Mouse (Mus musculus): ENCODE results near the gene Itgb7. TPM values are rescaled to one million over a fixed set of nuclear protein-coding genes. Genes with fewer than 3 reads are reported as not detected.

Gene Itgb7
- polyA plus RNA-seq, 1 experiment from 2014 or later = 2.0 TPM

- ATAC-seq = no peak
- Histone ChIP-seq H3K4me1 (ENCODE audit: control insufficient read depth, insufficient read depth, low read depth, low read length) (no peaks in the 10 kb centered on the region), H3K27ac (ENCODE audit: low read depth, low read length) (no peak overlapping the region), H3K27me3 (replicated peaks; ENCODE audit: control insufficient read depth, insufficient read depth, low read length) (no peaks in the 10 kb centered on the region), H3K9me3 (ENCODE audit: control insufficient read depth, low read length) (no peaks in the 10 kb centered on the region), H3K4me3 (ENCODE audit: low read length) (no peak overlapping the region), H3K4me2 (ENCODE audit: low read length) (no peak overlapping the region), H3K9ac (ENCODE audit: low read depth, low read length) (no peak overlapping the region; the same call in 1 of the 2 replicates), H3K36me3 (ENCODE audit: control insufficient read depth, insufficient read depth, low read length) (no peaks in the 10 kb centered on the region)
- 71% methylated on average over 5 of the region's 5 CpGs for WGBS
Observed at GRCm38 (mm10) chr15:102192820-102193386, 38.8 kb downstream of the Itgb7 start.

- Histone ChIP-seq H3K4me3 (ENCODE audit: low read length) (no peak overlapping the region), H3K9ac (ENCODE audit: low read depth, low read length) (no peak overlapping the region), H3K36me3 (ENCODE audit: control insufficient read depth, insufficient read depth, low read length) (no peaks in the 10 kb centered on the region), H3K27me3 (replicated peaks; ENCODE audit: control insufficient read depth, insufficient read depth, low read length) (no peaks in the 10 kb centered on the region), H3K9me3 (ENCODE audit: control insufficient read depth, low read length) (no peaks in the 10 kb centered on the region), H3K4me2 (ENCODE audit: low read length) (no peak overlapping the region), H3K27ac (ENCODE audit: low read depth, low read length) (no peak overlapping the region), H3K4me1 (ENCODE audit: control insufficient read depth, insufficient read depth, low read depth, low read length) (no peaks in the 10 kb centered on the region)
- no peak for ATAC-seq
- WGBS = 73% methylated on average over 7 of the region's 7 CpGs
Observed at GRCm38 (mm10) chr15:102192271-102192812, 39.4 kb downstream of the Itgb7 start.

GRCm38 (mm10) chr15:102191699-102192098 lies 40.0 kb downstream of the Itgb7 start:
- no peak overlapping the region for H3K27ac ChIP-seq (ENCODE audit: low read depth, low read length)
- H3K9ac ChIP-seq (ENCODE audit: low read depth, low read length) = no peak overlapping the region
- H3K9me3 ChIP-seq (ENCODE audit: control insufficient read depth, low read length) = no peaks in the 10 kb centered on the region
- no peaks in the 10 kb centered on the region for H3K36me3 ChIP-seq (ENCODE audit: control insufficient read depth, insufficient read depth, low read length)
- H3K4me3 ChIP-seq (ENCODE audit: low read length) = no peak overlapping the region
- no peaks in the 10 kb centered on the region for H3K4me1 ChIP-seq (ENCODE audit: control insufficient read depth, insufficient read depth, low read depth, low read length)
- no peak overlapping the region for H3K4me2 ChIP-seq (ENCODE audit: low read length)
- H3K27me3 ChIP-seq (replicated peaks; ENCODE audit: control insufficient read depth, insufficient read depth, low read length) = no peaks in the 10 kb centered on the region
- 83% methylated on average over 7 of the region's 7 CpGs for WGBS
- no peak for ATAC-seq

- Histone ChIP-seq H3K36me3 (ENCODE audit: control insufficient read depth, insufficient read depth, low read length) (peaks cover 6% of the 10 kb centered on the region), H3K4me1 (ENCODE audit: control insufficient read depth, insufficient read depth, low read depth, low read length) (no peaks in the 10 kb centered on the region), H3K27me3 (replicated peaks; ENCODE audit: control insufficient read depth, insufficient read depth, low read length) (no peaks in the 10 kb centered on the region), H3K9me3 (ENCODE audit: control insufficient read depth, low read length) (no peaks in the 10 kb centered on the region), H3K27ac (ENCODE audit: low read depth, low read length) (no peak overlapping the region), H3K4me2 (ENCODE audit: low read length) (no peak overlapping the region), H3K4me3 (ENCODE audit: low read length) (no peak overlapping the region), H3K9ac (ENCODE audit: low read depth, low read length) (no peak overlapping the region)
- no peak for ATAC-seq
- 58% methylated on average over 6 of the region's 6 CpGs for WGBS
Observed at GRCm38 (mm10) chr15:102188883-102189282, 42.9 kb downstream of the Itgb7 start.

GRCm38 (mm10) chr15:102188096-102188495 lies 43.6 kb downstream of the Itgb7 start:
- no peak overlapping the region for H3K4me3 ChIP-seq (ENCODE audit: low read length)
- 89% methylated on average over 10 of the region's 10 CpGs for WGBS
- ATAC-seq = no peak
- H3K4me2 ChIP-seq (ENCODE audit: low read length) = no peak overlapping the region
- H3K27ac ChIP-seq (ENCODE audit: low read depth, low read length) = no peak overlapping the region
- H3K9me3 ChIP-seq (ENCODE audit: control insufficient read depth, low read length) = no peaks in the 10 kb centered on the region
- peaks cover 6% of the 10 kb centered on the region for H3K36me3 ChIP-seq (ENCODE audit: control insufficient read depth, insufficient read depth, low read length)
- H3K27me3 ChIP-seq (replicated peaks; ENCODE audit: control insufficient read depth, insufficient read depth, low read length) = no peaks in the 10 kb centered on the region
- no peak overlapping the region for H3K9ac ChIP-seq (ENCODE audit: low read depth, low read length)
- no peaks in the 10 kb centered on the region for H3K4me1 ChIP-seq (ENCODE audit: control insufficient read depth, insufficient read depth, low read depth, low read length)

GRCm38 (mm10) chr15:102186239-102186638 lies 45.5 kb downstream of the Itgb7 start:
- Histone ChIP-seq H3K36me3 (ENCODE audit: control insufficient read depth, insufficient read depth, low read length) (peaks cover 6% of the 10 kb centered on the region), H3K27ac (ENCODE audit: low read depth, low read length) (no peak overlapping the region), H3K4me3 (ENCODE audit: low read length) (no peak overlapping the region), H3K27me3 (replicated peaks; ENCODE audit: control insufficient read depth, insufficient read depth, low read length) (no peaks in the 10 kb centered on the region), H3K4me2 (ENCODE audit: low read length) (no peak overlapping the region), H3K4me1 (ENCODE audit: control insufficient read depth, insufficient read depth, low read depth, low read length) (no peaks in the 10 kb centered on the region), H3K9me3 (ENCODE audit: control insufficient read depth, low read length) (no peaks in the 10 kb centered on the region), H3K9ac (ENCODE audit: low read depth, low read length) (no peak overlapping the region)
- ATAC-seq = no peak
- 91% methylated on average over 11 of the region's 11 CpGs for WGBS

- Histone ChIP-seq H3K4me2 (ENCODE audit: low read length) (no peak overlapping the region), H3K9ac (ENCODE audit: low read depth, low read length) (no peak overlapping the region), H3K4me1 (ENCODE audit: control insufficient read depth, insufficient read depth, low read depth, low read length) (no peaks in the 10 kb centered on the region), H3K4me3 (ENCODE audit: low read length) (no peak overlapping the region), H3K27ac (ENCODE audit: low read depth, low read length) (no peak overlapping the region), H3K27me3 (replicated peaks; ENCODE audit: control insufficient read depth, insufficient read depth, low read length) (no peaks in the 10 kb centered on the region), H3K9me3 (ENCODE audit: control insufficient read depth, low read length) (no peaks in the 10 kb centered on the region), H3K36me3 (ENCODE audit: control insufficient read depth, insufficient read depth, low read length) (peaks cover 6% of the 10 kb centered on the region)
- no peak for ATAC-seq
- 85% methylated on average over 3 of the region's 3 CpGs for WGBS
Observed at GRCm38 (mm10) chr15:102183076-102183475, 48.7 kb downstream of the Itgb7 start.

- no peaks in the 10 kb centered on the region for H3K4me1 ChIP-seq (ENCODE audit: control insufficient read depth, insufficient read depth, low read depth, low read length)
- H3K27ac ChIP-seq (ENCODE audit: low read depth, low read length) = no peak overlapping the region
- ATAC-seq = no peak
- WGBS = 86% methylated on average over 14 of the region's 14 CpGs
- H3K4me3 ChIP-seq (ENCODE audit: low read length) = no peak overlapping the region
- peaks cover 6% of the 10 kb centered on the region for H3K36me3 ChIP-seq (ENCODE audit: control insufficient read depth, insufficient read depth, low read length)
- no peaks in the 10 kb centered on the region for H3K27me3 ChIP-seq (replicated peaks; ENCODE audit: control insufficient read depth, insufficient read depth, low read length)
- H3K9ac ChIP-seq (ENCODE audit: low read depth, low read length) = no peak overlapping the region; the same call in 1 of the 2 replicates
- no peak overlapping the region for H3K4me2 ChIP-seq (ENCODE audit: low read length)
- no peaks in the 10 kb centered on the region for H3K9me3 ChIP-seq (ENCODE audit: control insufficient read depth, low read length)
Observed at GRCm38 (mm10) chr15:102179924-102180323, 51.8 kb downstream of the Itgb7 start.

GRCm38 (mm10) chr15:102179106-102179505 lies 52.6 kb downstream of the Itgb7 start:
- Histone ChIP-seq H3K9me3 (ENCODE audit: control insufficient read depth, low read length) (peaks cover 2% of the 10 kb centered on the region; the same call in 1 of the 2 replicates), H3K4me3 (ENCODE audit: low read length) (no peak overlapping the region), H3K9ac (ENCODE audit: low read depth, low read length) (no peak overlapping the region), H3K4me1 (ENCODE audit: control insufficient read depth, insufficient read depth, low read depth, low read length) (no peaks in the 10 kb centered on the region), H3K27me3 (replicated peaks; ENCODE audit: control insufficient read depth, insufficient read depth, low read length) (no peaks in the 10 kb centered on the region), H3K36me3 (ENCODE audit: control insufficient read depth, insufficient read depth, low read length) (peaks cover 2% of the 10 kb centered on the region; the same call in 1 of the 2 replicates), H3K27ac (ENCODE audit: low read depth, low read length) (no peak overlapping the region), H3K4me2 (ENCODE audit: low read length) (no peak overlapping the region)
- WGBS = 86% methylated on average over 9 of the region's 9 CpGs
- ATAC-seq = no peak

Measured in hindbrain, embryonic 16.5 days (tissue).